Mouse (Mus musculus): Measurements from ENCODE around the gene Fastkd5. TPM values are rescaled to one million over a fixed set of nuclear protein-coding genes. Genes with fewer than 3 reads are reported as not detected.

The Fastkd5 gene
- polyA plus RNA-seq, 1 experiment, result 6.1 TPM

GRCm38 (mm10) chr2:130642197-130642660, 12.4 kb upstream of the Fastkd5 start:
- Histone ChIP-seq H3K4me3 (ENCODE audit: insufficient read depth, low read depth, low read length) (peak overlapping the region; percentile 74), H3K27ac (replicated peaks; ENCODE audit: low read depth, low read length) (no peak overlapping the region), H3K4me1 (ENCODE audit: control insufficient read depth, insufficient read depth, insufficient read length, low read length) (no peaks in the 10 kb centered on the region)

GRCm38 (mm10) chr2:130641351-130642025, 11.7 kb upstream of the Fastkd5 start:
- Histone ChIP-seq H3K4me1 (ENCODE audit: control insufficient read depth, insufficient read depth, insufficient read length, low read length) (no peaks in the 10 kb centered on the region), H3K27ac (replicated peaks; ENCODE audit: low read depth, low read length) (no peak overlapping the region), H3K4me3 (ENCODE audit: insufficient read depth, low read depth, low read length) (no peak overlapping the region)

GRCm38 (mm10) chr2:130639276-130639675, 9.4 kb upstream of the Fastkd5 start:
- no peak overlapping the region for H3K4me3 ChIP-seq (ENCODE audit: insufficient read depth, low read depth, low read length)
- no peak overlapping the region for H3K27ac ChIP-seq (replicated peaks; ENCODE audit: low read depth, low read length)
- H3K4me1 ChIP-seq (ENCODE audit: control insufficient read depth, insufficient read depth, insufficient read length, low read length), result no peaks in the 10 kb centered on the region

GRCm38 (mm10) chr2:130638101-130638611, 8.3 kb upstream of the Fastkd5 start:
- no peak overlapping the region for H3K27ac ChIP-seq (replicated peaks; ENCODE audit: low read depth, low read length)
- H3K4me1 ChIP-seq (ENCODE audit: control insufficient read depth, insufficient read depth, insufficient read length, low read length), result no peaks in the 10 kb centered on the region
- no peak overlapping the region for H3K4me3 ChIP-seq (ENCODE audit: insufficient read depth, low read depth, low read length)

- Histone ChIP-seq H3K4me3 (ENCODE audit: insufficient read depth, low read depth, low read length) (no peak overlapping the region), H3K27ac (replicated peaks; ENCODE audit: low read depth, low read length) (no peak overlapping the region)
Measured at GRCm38 (mm10) chr2:130635847-130636246, 6.0 kb upstream of the Fastkd5 start.

GRCm38 (mm10) chr2:130634739-130635411, 5.0 kb upstream of the Fastkd5 start:
- H3K4me3 ChIP-seq (ENCODE audit: insufficient read depth, low read depth, low read length), result peak overlapping the region; percentile 19; the same call in 1 of the 2 replicates
- no peaks in the 10 kb centered on the region for H3K4me1 ChIP-seq (ENCODE audit: control insufficient read depth, insufficient read depth, insufficient read length, low read length)
- no peak overlapping the region for H3K27ac ChIP-seq (replicated peaks; ENCODE audit: low read depth, low read length)

More at GRCm38 (mm10) chr2:130635847-130636246, 6.0 kb upstream of the Fastkd5 start:
- H3K4me1 ChIP-seq (ENCODE audit: control insufficient read depth, insufficient read depth, insufficient read length, low read length), result no peaks in the 10 kb centered on the region

- Histone ChIP-seq H3K4me3 (ENCODE audit: insufficient read depth, low read depth, low read length) (no peak overlapping the region), H3K27ac (replicated peaks; ENCODE audit: low read depth, low read length) (no peak overlapping the region), H3K4me1 (ENCODE audit: control insufficient read depth, insufficient read depth, insufficient read length, low read length) (no peaks in the 10 kb centered on the region)
Measured at GRCm38 (mm10) chr2:130634006-130634738, 4.3 kb upstream of the Fastkd5 start.

- no peak overlapping the region for H3K4me3 ChIP-seq (ENCODE audit: insufficient read depth, low read depth, low read length)
- no peak overlapping the region for H3K27ac ChIP-seq (replicated peaks; ENCODE audit: low read depth, low read length)
- peaks cover 3% of the 10 kb centered on the region; the same call in 1 of the 2 replicates for H3K4me1 ChIP-seq (ENCODE audit: control insufficient read depth, insufficient read depth, insufficient read length, low read length)
Measured at GRCm38 (mm10) chr2:130632887-130633675, 3.3 kb upstream of the Fastkd5 start.

- Histone ChIP-seq H3K27ac (replicated peaks; ENCODE audit: low read depth, low read length) (no peak overlapping the region), H3K4me3 (ENCODE audit: insufficient read depth, low read depth, low read length) (no peak overlapping the region), H3K4me1 (ENCODE audit: control insufficient read depth, insufficient read depth, insufficient read length, low read length) (peaks cover 3% of the 10 kb centered on the region; the same call in 1 of the 2 replicates)
Measured at GRCm38 (mm10) chr2:130632416-130632815, 2.6 kb upstream of the Fastkd5 start.

GRCm38 (mm10) chr2:130629080-130629838, 568 bp downstream of the Fastkd5 start:
- Histone ChIP-seq H3K4me1 (ENCODE audit: control insufficient read depth, insufficient read depth, insufficient read length, low read length) (peaks cover 3% of the 10 kb centered on the region; the same call in 1 of the 2 replicates), H3K27ac (replicated peaks; ENCODE audit: low read depth, low read length) (peak overlapping the region; percentile 32; the same call in 1 of the 2 replicates), H3K4me3 (ENCODE audit: insufficient read depth, low read depth, low read length) (peak overlapping the region; percentile 84)

- Histone ChIP-seq H3K27ac (replicated peaks; ENCODE audit: low read depth, low read length) (no peak overlapping the region), H3K4me3 (ENCODE audit: insufficient read depth, low read depth, low read length) (peak overlapping the region; percentile 84; the same call in 1 of the 2 replicates), H3K4me1 (ENCODE audit: control insufficient read depth, insufficient read depth, insufficient read length, low read length) (peaks cover 3% of the 10 kb centered on the region; the same call in 1 of the 2 replicates)
Measured at GRCm38 (mm10) chr2:130628424-130628823, 1.4 kb downstream of the Fastkd5 start.

GRCm38 (mm10) chr2:130618972-130619371, 10.9 kb downstream of the Fastkd5 start:
- H3K27ac ChIP-seq (replicated peaks; ENCODE audit: low read depth, low read length), result no peak overlapping the region
- H3K4me3 ChIP-seq (ENCODE audit: insufficient read depth, low read depth, low read length), result no peak overlapping the region
- H3K4me1 ChIP-seq (ENCODE audit: control insufficient read depth, insufficient read depth, insufficient read length, low read length), result no peaks in the 10 kb centered on the region

- Histone ChIP-seq H3K4me1 (ENCODE audit: control insufficient read depth, insufficient read depth, insufficient read length, low read length) (no peaks in the 10 kb centered on the region), H3K27ac (replicated peaks; ENCODE audit: low read depth, low read length) (no peak overlapping the region), H3K4me3 (ENCODE audit: insufficient read depth, low read depth, low read length) (no peak overlapping the region)
Measured at GRCm38 (mm10) chr2:130613091-130613490, 16.7 kb downstream of the Fastkd5 start.

GRCm38 (mm10) chr2:130602195-130602594, 27.6 kb downstream of the Fastkd5 start:
- H3K27ac ChIP-seq (replicated peaks; ENCODE audit: low read depth, low read length), result no peak overlapping the region
- no peak overlapping the region for H3K4me3 ChIP-seq (ENCODE audit: insufficient read depth, low read depth, low read length)
- no peaks in the 10 kb centered on the region for H3K4me1 ChIP-seq (ENCODE audit: control insufficient read depth, insufficient read depth, insufficient read length, low read length)
